Mouse (Mus musculus) midbrain, postnatal 0 days (tissue): ENCODE measurements at regions not wholly inside any gene's neighbourhood (a gene's known extent, or its start where the extent isn't known, plus 50 kb on each side); places are given as distances from the start of the nearest gene placed in this dataset.

ENCODE experiments used
- ATAC-seq: fragments of 200-750 bp; cut with Nextera tagmentation; 2 replicates; pipeline ENCODE4 v1.8.0; 2017; ENCODE audit warnings: moderate number of reproducible peaks, mild to moderate bottlenecking, moderate TSS enrichment, moderate library complexity; ENCODE audit not compliant: low FRiP score
- DNase-seq: peaks from one replicate; pipeline ENCODE4 v3.0.0-alpha.2; 2015; ENCODE audit warnings: low spot score
- H3K27ac ChIP-seq: fragments of 300-500 bp; sonication (generic); 2 replicates; pipeline ENCODE4 v1.5.1; 2014; ENCODE audit warnings: low read depth, mild to moderate bottlenecking, low read length, mixed read lengths
- H3K27me3 ChIP-seq: fragments of 300-500 bp; sonication (generic); 2 replicates; pipeline ENCODE4 v1.6.1; 2014; ENCODE audit warnings: low read length, control low read depth, mixed read lengths; ENCODE audit not compliant: insufficient read depth
- H3K36me3 ChIP-seq: fragments of 300-500 bp; sonication (generic); 2 replicates; pipeline ENCODE4 v1.6.1; 2014; ENCODE audit warnings: low read length, control low read depth, mixed read lengths; ENCODE audit not compliant: insufficient read depth
- H3K4me1 ChIP-seq: fragments of 300-500 bp; sonication (generic); 2 replicates; pipeline ENCODE4 v1.6.1; 2014; ENCODE audit warnings: mild to moderate bottlenecking, control low read depth, antibody characterized with exemption, low read length, mixed read lengths; ENCODE audit not compliant: insufficient read depth
- H3K4me2 ChIP-seq: fragments of 300-500 bp; sonication (generic); 2 replicates; pipeline ENCODE4 v1.6.1; 2014; ENCODE audit warnings: low read depth, mild to moderate bottlenecking, low read length, mixed read lengths; ENCODE audit not compliant: poor library complexity, severe bottlenecking
- H3K4me3 ChIP-seq: fragments of 300-500 bp; sonication (generic); 2 replicates; pipeline ENCODE4 v1.5.1; 2014; ENCODE audit warnings: low read depth, mild to moderate bottlenecking, low read length, moderate library complexity
- H3K9ac ChIP-seq: fragments of 300-500 bp; sonication (generic); replicated peaks from 2 replicates; pipeline ENCODE4 v1.6.1; 2014; ENCODE audit warnings: mild to moderate bottlenecking, low read length, moderate library complexity, mixed read lengths; ENCODE audit not compliant: poor library complexity, severe bottlenecking
- H3K9me3 ChIP-seq: fragments of 300-500 bp; sonication (generic); 2 replicates; pipeline ENCODE4 v1.6.1; 2016; ENCODE audit warnings: low read length, control low read depth
- CTCF ChIP-seq: IDR thresholded peaks from 2 replicates; pipeline ENCODE4 v1.5.1; 2016; ENCODE audit warnings: antibody characterized with exemption, mild to moderate bottlenecking
- WGBS: fragments of 180-500 bp; shearing (Covaris S2); extraction: QIAGEN DNeasy Blood & Tissue Kit; methylation state at CpG from one replicate; pipeline ENCODE4 v1.1.7; 2014; 5-methylcytosine and 5-hydroxymethylcytosine counted together

DNA sequence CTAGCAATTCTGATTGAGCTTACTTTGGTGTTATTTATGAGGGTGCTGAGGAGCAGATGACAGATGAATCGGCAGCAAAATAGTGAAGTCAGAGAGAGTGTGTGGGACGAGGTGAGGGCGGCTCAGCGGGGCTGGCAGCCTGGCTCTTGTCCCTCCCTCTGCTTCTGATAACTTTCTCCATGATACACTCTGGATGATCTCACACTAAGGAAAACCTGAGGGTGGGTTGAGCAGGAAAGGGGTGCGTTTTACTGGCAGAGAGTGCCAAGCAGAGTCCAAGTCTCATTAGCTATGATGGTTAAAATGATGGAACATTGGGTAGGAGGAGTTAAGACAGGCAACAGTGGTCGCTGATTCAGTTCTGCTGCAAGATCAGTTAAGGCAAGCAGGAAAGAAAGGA is 250.1 kb upstream of the Prickle1 start:
- H3K9me3 ChIP-seq, result no peaks in the 10 kb centered on the region
- H3K4me3 ChIP-seq, result no peak overlapping the region
- H3K4me1 ChIP-seq, result no peaks in the 10 kb centered on the region
- ATAC-seq (no peak), DNase-seq (no peak)
- H3K27ac ChIP-seq, result no peak overlapping the region
- H3K4me2 ChIP-seq, result no peak overlapping the region
- H3K9ac ChIP-seq, result no peak overlapping the region
- no peaks in the 10 kb centered on the region for H3K36me3 ChIP-seq
- TF ChIP-seq CTCF, result no peak
- no peaks in the 10 kb centered on the region for H3K27me3 ChIP-seq
- 84% methylated on average over 6 of the region's 6 CpGs for WGBS

DNA sequence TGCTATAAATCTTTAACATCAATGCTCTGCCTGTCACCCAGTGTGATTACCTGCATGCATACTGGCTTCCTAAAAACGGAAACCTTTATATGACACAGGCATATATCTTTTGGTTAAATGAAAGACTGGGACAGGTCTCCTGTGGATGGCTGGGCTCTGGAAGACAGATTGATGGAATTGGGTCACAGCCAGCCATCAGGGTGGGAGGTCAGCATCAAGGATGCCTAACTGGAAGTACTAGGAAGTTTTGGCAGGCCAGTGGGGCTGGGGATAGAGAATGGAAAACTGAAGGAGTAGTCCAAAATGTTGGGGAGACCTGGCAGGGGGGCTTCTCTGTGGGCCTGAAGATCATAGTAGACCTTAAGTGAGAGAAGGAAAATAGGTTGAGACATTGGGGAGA is 237.3 kb upstream of the Prickle1 start:
- no peak for DNase-seq
- no peak for ATAC-seq
- Histone ChIP-seq H3K36me3 (no peaks in the 10 kb centered on the region), H3K4me1 (no peaks in the 10 kb centered on the region), H3K4me3 (no peak overlapping the region), H3K27ac (no peak overlapping the region), H3K9me3 (no peaks in the 10 kb centered on the region), H3K4me2 (no peak overlapping the region), H3K27me3 (no peaks in the 10 kb centered on the region), H3K9ac (no peak overlapping the region)
- no peak for TF ChIP-seq CTCF
- WGBS, result 92% methylated on average over 1 of the region's 1 CpGs

DNA sequence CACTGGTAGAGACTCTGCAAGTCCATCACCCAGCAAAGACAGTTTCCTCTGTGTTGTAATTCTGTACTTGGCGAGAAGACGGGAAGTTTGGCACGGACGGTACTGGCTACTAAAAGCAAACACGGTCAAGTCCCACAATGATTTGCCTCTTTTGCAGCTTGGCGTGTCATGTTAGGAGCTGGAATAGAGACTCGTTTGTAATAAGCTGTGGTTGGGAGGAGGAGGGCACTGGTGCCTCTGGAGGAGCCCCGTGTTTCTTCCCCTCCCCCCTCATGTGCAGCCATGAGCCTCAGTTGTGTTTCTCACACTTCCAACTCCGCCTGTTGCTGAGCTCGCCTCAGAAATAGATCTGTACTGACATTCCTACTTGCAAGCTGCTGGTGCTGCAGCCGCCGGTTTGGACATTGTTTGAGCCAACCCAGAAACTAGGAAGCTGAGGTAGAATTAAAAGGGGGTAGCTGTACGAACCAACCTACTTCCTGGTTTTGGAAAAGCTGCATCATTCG is 236.8 kb upstream of the Prickle1 start:
- Histone ChIP-seq H3K27me3 (no peaks in the 10 kb centered on the region), H3K9ac (no peak overlapping the region), H3K4me2 (no peak overlapping the region), H3K4me3 (no peak overlapping the region), H3K27ac (no peak overlapping the region), H3K9me3 (no peaks in the 10 kb centered on the region), H3K4me1 (no peaks in the 10 kb centered on the region), H3K36me3 (no peaks in the 10 kb centered on the region)
- TF ChIP-seq CTCF, result no peak
- 81% methylated on average over 14 of the region's 14 CpGs for WGBS
- ATAC-seq (no peak), DNase-seq (peak; percentile 41)

DNA sequence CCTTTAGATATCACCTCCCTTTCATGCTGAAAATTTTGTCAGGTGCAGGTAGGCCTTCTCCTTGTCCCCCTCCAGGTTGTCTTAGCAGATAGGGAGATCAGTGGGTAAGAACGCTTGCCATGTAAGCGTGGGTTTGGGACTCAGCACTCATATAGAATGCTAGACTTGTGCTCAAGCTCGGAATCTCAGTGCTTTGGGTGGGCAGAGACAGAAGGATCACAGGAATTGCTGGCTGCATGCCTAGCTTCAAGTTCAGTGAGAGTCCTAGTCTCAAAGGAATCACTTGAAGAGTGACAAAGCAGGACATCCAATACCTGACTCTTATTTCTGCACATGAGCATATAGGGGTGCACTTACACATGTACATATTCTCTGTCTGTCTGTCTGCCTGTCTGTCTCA is 235.5 kb upstream of the Prickle1 start:
- H3K36me3 ChIP-seq, result no peaks in the 10 kb centered on the region
- H3K9me3 ChIP-seq, result no peaks in the 10 kb centered on the region
- no peak overlapping the region for H3K9ac ChIP-seq
- TF ChIP-seq CTCF, result no peak
- H3K27ac ChIP-seq, result no peak overlapping the region
- H3K4me2 ChIP-seq, result no peak overlapping the region
- H3K4me1 ChIP-seq, result no peaks in the 10 kb centered on the region
- DNase-seq (no peak), ATAC-seq (no peak)
- no peak overlapping the region for H3K4me3 ChIP-seq
- WGBS, result 79% methylated on average over 3 of the region's 3 CpGs
- no peaks in the 10 kb centered on the region for H3K27me3 ChIP-seq

DNA sequence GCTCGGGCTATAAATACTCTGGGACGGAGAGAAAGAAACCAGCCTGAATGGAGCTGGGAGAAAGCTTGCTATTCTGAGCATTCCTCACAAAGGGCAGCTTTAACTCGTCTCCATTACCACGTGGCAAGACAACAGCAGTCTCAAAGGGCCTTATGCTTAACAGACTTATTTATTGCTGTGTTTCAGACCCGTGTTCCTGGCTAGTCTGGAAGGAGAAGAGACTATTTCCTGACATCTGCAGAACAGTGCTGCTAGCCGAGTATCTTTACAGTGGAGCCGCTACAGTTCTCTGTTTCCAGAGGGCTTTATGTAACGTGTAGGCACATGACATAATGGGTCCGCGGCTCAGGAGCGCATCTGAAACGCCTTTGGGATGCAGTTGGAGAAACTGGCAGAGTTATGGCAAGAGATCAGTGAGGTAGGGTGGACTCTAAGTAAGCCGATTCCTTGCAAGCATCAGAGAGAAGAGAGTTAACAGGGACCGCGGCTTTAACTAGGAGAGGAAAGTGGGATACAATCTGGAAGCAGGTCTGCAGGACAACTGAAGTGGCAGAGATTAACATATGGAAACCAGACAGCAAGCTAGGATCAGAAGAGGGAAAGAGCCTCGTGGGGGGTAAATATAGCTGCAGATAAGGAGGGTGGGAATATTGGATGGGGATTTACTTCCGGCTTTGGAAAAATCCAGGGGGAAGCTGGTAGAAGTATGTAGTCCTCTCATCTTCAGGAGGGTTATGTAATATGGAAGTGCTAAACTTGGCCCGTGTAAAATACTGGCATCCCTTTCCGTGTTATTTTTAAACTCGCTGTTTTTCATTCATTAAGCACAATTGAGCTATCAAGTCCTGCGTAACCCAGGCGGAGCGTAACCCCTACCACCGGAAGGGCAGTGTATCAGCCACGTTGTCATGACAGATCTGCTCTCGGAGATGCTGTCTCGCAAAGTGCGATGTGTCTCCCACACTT is 229.3 kb upstream of the Prickle1 start:
- Histone ChIP-seq H3K27ac (no peak overlapping the region), H3K4me2 (no peak overlapping the region), H3K27me3 (no peaks in the 10 kb centered on the region), H3K9ac (no peak overlapping the region), H3K9me3 (no peaks in the 10 kb centered on the region), H3K36me3 (no peaks in the 10 kb centered on the region), H3K4me3 (no peak overlapping the region), H3K4me1 (no peaks in the 10 kb centered on the region)
- ATAC-seq (no peak), DNase-seq (peak; percentile 33)
- TF ChIP-seq CTCF, result no peak
- whole genome bisulfite sequencing, result 71% methylated on average over 28 of the region's 28 CpGs

DNA sequence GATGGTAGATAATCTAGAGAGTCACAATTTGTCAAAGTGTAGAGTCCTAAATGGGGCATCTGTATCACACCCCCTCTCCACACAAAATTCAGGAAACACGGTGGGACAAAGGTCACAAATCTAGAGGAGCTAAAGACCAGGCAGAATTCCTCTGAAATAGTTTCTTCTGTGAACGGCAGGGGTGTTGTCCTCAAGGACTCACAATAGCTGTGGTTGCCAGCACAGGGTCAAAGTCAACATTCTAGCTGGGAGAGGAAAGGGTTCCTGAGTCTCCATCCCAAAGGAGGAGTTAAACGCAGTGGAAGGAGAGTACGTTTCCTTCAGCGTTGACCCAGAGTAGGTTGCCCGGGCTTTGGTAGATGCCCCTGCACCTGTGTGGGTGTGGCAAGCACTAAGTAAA is 225.5 kb upstream of the Prickle1 start:
- no peak overlapping the region for H3K27ac ChIP-seq
- no peaks in the 10 kb centered on the region for H3K27me3 ChIP-seq
- no peak overlapping the region for H3K4me3 ChIP-seq
- H3K4me1 ChIP-seq, result no peaks in the 10 kb centered on the region
- no peaks in the 10 kb centered on the region for H3K36me3 ChIP-seq
- no peak overlapping the region for H3K9ac ChIP-seq
- H3K9me3 ChIP-seq, result no peaks in the 10 kb centered on the region
- 93% methylated on average over 6 of the region's 6 CpGs for WGBS
- DNase-seq, result no peak
- H3K4me2 ChIP-seq, result no peak overlapping the region
- no peak for ATAC-seq
- no peak for TF ChIP-seq CTCF
